Mouse (Mus musculus): ENCODE measurements around the gene Nav2.

The Nav2 gene

DNA sequence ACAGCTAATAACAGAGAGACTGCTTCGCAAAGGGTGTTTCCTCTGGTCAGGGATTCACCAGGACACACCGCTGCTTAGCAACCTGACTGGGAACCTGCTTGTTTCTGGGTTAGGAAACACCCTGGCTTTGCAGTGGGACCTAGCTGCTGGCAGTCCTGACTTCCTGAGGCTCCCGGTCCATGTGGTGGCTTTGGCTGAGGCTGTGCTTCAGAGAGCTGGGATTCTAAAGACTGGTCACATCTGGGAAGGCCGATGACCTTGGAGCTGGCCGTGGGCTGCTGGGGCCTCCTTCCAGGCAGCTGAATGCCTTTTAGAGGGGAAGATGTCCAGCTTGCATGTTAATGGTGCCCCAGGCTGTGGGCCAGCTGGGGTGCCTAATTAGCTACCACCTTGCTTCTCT, 615.2 kb downstream of the Nav2 start:
- DNase-seq (ENCODE audit: extremely low read depth, insufficient read length, low spot score), result no peak

DNA sequence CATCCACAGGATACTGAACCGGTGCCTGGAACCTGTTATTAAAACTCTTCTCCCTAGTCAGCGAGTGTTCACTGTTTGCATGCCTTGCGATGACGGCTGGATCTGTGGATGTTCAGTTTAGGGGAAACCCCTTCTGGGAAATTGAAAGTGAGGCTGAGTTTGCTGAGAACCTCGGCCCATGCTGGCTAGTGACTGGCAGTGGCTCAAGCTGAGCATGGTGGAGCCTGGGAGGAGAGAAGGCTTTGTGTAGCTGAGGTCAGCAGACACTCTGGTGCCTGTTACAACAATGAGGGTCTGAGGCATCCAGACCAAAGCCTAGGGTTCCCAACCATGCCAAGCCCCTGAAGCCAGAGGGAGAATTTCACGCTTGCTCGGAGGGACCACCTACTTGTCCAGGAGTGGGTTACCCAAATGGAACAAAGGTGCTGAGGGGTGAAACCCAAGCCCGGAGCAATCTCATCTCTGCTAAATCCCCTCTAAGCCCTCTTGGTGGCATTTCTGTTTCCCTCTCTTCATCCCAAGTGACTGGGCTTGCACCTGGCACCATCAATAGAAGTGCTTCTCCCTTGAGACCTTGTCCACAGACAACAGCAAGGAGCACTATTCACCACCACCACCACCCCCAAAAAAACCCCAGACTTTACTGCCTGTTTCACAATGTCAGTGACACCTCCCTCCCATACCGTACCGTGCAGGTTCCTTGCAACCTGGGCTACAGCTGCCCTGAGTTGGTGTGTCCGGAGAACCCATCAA, 617.0 kb downstream of the Nav2 start:
- no peak for DNase-seq (ENCODE audit: extremely low read depth, insufficient read length, low spot score)

DNA sequence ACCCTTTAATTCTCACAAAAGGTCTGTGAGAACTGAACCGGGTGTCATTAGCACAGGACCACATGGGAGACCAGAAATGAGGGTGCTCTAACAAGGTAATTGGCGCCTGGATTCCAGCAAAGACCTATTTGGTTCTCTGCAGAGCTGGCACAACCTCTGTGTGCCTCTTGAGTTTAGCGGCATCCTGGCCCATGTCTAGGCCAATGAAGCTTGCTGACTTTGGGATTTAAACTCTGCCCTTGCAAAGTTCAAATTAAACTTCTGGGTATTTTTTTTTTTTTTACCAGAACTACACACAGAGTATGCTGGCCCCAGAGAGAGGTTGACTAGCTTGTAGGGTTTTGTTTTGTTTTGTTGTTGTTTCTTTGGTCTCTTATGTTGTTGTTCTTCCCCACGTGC, 617.6 kb downstream of the Nav2 start:
- DNase-seq (ENCODE audit: extremely low read depth, insufficient read length, low spot score), result no peak

DNA sequence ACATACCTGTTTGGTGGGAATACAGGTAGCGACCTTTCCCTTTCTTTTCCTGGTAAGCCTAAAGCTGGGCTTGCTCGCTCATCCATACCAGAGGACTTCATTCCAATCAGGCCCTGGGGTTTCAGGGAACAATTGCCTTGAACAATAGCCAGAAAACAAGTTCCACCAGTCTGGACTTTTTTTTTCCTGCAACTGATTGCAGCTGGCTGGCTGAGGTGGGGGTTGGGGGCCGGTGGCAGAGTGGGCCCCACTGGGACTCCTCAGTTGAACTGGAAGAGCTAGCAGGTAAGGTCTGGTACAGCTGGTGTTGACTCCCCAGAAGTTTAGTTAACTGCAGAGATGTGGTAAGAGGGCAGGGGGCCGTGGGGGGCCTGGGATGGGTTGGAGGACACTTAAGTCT, 619.0 kb downstream of the Nav2 start:
- no peak for DNase-seq (ENCODE audit: extremely low read depth, insufficient read length, low spot score)

DNA sequence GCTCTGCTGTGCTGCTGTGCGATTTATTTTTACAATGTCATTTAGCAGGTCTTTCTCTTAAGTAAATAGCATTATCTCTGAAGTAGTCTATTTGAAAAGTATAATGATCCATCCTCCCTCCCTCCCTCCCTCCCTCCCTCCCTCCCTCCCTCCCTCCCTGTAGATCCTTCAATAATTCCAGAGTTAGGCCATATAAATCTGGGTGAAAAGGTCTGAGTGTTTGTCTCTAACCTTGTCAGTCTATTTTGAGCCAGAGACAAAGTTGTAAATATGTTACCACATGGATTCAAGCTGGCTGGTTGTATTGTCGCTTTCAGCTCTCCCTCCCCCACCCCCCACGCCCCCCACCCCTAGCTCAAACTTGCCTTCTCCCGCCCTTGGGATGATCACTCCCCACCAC, 619.4 kb downstream of the Nav2 start:
- no peak for DNase-seq (ENCODE audit: extremely low read depth, insufficient read length, low spot score)

DNA sequence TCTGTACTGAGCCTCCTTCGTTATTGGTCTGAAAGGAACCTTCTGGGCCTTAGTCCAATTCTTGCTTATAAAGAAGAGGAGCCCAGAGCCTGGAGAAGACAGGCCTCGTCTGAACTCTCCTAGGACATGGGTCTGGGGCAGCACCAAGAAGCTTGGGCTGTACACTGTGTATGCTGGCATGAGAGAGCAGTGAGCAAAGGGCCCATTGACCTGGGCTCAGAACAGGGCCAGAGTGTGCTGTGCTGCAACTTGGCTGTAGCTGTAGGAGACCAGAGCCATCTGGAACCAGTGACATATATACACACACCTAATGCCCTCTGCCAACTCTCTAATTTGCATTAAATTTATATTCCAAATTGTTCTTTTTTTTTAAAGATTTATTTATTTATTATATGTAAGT, 621.0 kb downstream of the Nav2 start:
- no peak for DNase-seq (ENCODE audit: extremely low read depth, insufficient read length, low spot score)

DNA sequence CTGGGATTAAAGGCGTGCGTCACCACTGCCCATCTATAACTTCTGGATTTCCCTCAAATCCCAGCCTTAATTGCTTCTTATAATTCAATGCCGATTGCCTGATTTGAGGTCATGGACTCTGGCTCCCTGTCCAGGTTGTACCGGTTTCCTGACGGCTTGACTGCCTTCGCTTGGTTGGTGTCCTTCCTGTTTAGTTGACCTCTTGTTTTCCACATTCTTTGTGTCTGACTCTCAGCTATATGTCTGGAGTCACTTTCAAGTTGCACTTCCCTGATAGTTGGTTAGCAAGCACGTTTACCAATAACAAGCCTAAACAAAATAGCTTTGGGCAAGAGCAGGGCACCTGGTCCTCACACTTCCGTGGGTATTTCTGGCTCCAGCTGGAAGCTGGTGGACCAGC, 625.1 kb downstream of the Nav2 start:
- no peak for DNase-seq (ENCODE audit: extremely low read depth, insufficient read length, low spot score)

DNA sequence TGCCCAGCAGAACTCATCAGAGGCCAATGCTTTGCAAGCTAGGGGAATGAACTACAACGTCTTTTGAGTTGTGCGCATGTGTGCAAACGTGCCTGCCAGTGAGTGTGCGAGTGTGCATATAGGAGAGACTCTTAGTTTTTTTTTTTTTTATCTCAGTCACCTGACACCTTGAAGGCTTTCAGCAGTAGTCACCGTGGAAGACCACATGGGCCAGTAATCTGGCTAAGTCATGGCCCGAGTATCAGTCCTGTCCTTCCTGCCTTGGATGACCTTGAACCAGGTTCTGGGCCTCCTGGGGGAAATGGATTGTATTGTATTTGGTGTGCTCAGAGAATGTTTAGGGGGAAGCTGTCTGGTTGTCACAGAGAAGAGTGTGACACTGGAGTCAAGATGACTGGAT, 625.7 kb downstream of the Nav2 start:
- no peak for DNase-seq (ENCODE audit: extremely low read depth, insufficient read length, low spot score)

DNA sequence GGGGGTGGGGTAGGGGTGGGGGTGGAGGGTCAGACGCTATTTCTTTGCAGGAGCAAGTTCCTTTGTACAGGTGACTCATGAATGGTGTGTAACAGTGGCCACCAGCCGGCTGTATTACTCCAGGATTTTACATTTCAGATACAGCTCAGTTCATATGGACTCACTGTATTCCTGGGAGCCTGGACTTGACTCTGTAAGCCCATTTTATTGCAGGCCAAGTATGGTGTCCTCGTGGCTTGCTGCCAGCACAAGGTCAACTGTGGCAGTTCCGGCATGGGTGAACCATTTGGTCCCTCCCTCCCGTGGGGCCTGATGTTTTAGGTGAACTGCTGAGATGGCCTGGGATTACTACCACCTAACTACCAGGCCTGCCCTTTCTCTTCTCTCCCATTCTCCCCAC, 629.8 kb downstream of the Nav2 start:
- DNase-seq (ENCODE audit: extremely low read depth, insufficient read length, low spot score), result no peak

DNA sequence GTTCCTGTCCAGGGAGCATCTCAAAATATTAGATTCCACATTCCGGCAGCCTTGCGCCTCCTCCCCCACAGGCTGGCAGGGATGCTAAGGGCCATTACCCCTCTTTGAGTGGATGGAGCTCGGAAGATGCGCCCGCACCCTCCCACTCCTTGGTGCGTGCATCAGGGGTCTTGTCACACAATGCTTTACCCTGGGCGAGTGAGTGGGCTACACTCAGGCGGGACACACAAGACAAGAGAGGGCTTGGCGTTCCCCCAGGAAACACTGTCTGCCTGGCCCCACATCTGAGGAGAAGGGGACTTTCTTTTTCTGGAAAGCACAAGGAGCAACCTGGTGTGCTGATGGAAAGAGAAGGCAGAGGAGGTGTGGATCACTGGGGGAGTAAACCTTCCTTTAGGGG, 631.7 kb downstream of the Nav2 start:
- DNase-seq (ENCODE audit: extremely low read depth, insufficient read length, low spot score), result no peak

DNA sequence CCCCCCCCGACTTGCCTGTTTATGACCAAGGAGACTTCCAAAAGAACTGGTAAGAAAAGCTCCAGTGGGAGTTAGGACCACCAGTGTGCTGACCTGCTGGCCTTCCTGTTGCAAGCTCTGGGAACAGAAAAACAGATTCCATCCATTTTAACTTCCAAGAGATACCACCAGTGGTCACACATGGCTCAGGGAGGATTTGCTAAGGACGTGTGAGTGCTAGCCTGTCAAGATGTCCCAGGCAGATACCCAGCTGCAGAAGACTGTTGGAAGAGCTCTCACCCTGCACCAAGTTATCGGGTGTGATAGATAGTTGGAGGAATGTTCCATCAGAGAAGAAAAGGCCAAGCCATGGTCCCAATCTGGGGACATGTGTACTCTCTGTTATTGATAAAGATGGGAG, 633.6 kb downstream of the Nav2 start:
- no peak for DNase-seq (ENCODE audit: extremely low read depth, insufficient read length, low spot score)

DNA sequence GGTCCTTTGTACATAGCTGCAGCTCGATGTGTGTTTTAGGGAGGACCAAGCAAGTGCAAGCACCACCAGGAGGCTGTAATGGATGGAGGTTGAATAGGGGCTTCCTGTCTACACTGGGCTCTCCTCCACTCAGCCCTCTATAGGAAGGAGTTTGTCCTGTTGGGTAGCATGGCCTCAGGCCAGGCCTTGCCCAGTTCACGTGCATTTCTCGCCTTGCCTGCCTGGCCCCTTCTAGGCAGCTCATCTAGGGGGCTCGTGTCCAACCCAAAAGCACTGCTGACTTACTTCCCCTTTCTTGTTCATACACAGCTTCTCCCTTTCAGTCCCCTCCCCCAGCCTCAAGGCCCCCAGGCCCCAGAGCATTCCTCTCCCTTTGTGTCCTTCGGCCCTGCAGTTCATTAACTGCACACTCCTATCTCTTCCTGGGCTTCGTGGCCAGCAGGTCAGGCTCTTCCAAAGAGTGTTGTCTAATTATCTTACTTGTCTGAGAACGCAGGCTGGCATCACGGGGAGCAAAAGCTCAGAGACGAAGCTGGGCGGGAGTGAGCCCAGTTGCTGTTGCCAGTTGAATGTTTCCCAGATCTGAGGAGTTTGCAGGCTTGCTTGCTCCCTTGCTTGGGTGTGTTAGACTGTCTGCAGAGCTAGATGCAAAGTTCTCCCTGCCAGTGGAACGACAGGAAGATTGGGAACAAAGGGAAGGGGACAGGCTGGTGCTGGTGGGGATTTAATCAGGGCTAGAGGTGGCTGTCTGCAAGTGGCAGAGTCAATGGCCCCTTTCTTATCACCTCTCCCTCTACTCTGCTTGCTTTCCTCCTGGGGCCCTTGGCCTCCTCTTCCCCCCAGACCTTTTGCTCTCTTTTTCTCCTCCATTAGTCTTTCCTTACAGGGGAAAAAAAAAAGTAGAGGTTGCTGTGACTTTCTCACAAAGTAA, 636.5 kb downstream of the Nav2 start:
- no peak for DNase-seq (ENCODE audit: extremely low read depth, insufficient read length, low spot score)

DNA sequence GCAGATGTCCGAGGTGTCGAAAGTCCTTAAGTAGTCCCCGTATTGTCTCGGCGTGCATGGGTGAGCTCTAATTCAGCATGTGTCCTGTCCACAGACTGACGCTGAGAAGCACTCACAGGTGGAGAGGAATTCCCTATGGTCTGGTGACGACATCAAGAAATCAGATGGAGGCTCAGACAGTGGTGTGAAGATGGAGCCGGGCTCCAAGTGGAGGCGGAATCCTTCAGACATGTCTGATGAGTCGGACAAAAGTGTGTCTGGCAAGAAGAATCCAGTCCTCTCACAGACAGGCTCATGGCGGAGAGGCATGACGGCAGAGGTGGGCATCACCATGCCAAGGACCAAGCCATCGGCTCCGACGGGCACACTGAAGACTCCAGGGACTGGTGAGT, 637.2 kb downstream of the Nav2 start:
- DNase-seq (ENCODE audit: extremely low read depth, insufficient read length, low spot score), result no peak

DNA sequence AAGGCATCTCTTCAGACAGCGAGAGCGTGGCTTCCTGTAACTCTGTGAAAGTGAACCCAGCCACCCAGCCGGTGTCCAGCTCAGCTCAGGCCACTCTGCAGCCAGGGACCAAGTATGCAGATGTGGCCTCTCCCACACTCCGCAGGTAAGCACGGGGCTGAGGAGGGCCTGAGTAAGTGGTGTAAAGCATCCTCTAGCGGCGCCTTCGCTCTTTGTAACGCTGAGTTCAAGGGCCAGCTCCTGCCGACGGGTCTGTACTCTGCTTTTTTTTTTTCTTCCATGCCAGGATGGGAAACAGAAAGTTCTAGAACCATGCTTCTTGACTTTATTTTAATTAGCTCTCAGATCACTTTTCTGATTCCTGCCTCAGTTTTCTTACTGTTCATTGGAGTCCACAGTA, 639.9 kb downstream of the Nav2 start:
- no peak for DNase-seq (ENCODE audit: extremely low read depth, insufficient read length, low spot score)

DNA sequence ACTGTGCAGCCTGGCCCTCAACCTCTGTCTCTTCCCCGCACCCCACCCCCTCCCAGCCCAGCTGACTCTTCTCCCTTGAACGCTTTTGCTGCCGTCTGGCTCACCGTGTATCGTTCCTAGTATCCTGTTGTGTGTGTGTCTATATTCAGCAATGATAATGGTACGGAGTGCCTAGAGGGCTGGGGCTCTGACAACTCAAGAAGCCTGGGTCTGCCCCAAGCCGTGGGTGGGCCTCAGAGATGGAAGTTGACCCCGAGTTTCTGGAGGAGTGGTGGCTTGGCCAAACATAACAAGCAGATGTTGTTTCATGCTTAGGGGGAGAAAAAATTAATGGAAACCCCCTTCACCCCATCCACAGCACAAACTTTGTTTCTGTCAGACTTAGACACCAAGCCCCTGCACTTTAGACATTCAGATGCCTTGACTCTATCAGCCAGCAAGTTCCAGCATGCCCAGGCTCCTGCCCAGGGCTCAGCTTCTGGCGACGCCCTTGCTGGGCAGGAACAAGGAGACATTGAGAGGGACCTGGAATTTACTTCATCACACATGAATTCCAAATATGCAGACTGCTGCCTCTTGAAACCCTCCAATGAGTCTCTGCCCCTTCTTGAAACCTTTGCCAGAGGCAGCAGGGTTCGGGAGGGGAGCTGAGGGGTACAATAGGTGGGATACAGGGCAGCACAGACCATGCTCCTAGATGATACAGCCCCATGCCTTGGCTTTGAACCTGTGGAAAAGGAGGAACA, 644.9 kb downstream of the Nav2 start:
- no peak for DNase-seq (ENCODE audit: extremely low read depth, insufficient read length, low spot score)

DNA sequence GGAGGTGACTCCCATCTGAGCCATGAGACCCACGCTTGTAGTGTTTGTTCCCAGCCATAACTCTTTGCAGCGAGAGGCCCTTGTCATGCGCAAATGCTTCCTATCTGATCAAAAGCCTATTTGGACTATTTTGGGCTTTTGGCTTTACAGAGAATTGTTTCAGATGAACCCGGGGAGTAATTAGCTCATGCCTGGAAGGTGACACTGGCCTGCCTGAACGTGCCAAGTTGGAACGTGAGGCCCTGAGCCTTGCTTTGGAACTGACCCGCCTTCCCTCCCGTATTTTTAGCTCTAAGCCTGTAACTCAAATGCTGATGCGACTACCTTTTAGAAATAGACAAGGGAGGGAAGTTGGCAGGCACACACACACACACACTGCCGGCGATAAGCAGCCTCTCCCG, 649.7 kb downstream of the Nav2 start:
- DNase-seq (ENCODE audit: extremely low read depth, insufficient read length, low spot score), result no peak

DNA sequence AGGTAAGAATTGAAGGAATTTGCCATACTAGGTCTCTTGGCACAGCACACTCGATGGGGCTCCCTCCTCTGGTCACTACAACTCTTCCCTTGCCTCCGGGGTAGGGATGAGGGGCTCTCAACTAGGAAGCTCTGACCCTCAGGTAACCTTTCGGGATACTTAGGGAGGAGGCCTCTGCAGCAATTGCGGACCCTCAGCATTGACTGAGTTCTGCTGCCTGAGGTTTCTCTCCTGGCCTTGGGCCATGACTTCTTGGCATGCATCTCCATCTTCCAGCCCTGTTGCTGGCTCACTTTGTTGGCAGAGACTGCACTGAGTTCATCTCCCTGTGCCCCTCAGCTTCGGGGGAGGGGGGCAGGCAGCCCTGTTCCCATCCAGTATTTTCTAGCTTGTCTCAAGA, 650.4 kb downstream of the Nav2 start:
- no peak for DNase-seq (ENCODE audit: extremely low read depth, insufficient read length, low spot score)

DNA sequence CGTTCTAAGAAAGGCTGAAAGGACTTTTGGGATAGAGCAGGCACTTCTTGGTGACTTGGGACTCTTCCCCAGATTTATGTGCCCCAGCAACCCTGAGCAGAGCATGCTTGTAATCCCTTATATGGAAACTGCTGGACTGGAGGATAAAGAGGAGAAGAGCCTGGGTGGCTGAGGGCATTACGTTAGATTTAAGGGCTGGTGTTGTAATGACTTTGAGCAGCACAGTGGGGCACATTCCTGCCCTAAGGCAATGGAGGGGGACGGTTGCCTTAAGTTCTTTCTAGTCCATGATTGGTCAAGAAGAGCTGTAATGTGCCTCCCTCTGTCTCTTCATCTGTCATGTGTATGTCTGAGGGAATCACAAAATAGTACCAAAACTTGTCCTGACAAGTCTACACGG, 651.5 kb downstream of the Nav2 start:
- no peak for DNase-seq (ENCODE audit: extremely low read depth, insufficient read length, low spot score)

DNA sequence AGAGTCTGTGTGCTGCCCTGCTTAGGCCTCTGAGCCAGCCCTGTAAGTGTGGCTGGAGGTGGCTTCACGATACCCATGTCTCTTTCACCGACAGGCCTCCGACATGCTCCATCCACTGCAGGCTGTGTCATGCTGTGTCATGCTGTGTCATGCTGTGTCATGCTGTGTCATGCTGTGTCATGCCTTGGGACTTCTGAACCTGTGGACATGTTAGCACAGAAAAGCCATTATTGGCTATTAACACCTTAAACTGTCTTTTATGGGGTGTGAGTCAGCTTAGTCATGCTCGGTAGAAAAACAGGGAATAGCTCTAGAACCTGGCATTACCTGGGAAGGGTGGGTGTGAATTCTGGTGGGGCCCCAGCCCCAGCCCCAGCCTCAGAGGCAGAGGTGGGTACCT, 653.9 kb downstream of the Nav2 start:
- no peak for DNase-seq (ENCODE audit: extremely low read depth, insufficient read length, low spot score)

DNA sequence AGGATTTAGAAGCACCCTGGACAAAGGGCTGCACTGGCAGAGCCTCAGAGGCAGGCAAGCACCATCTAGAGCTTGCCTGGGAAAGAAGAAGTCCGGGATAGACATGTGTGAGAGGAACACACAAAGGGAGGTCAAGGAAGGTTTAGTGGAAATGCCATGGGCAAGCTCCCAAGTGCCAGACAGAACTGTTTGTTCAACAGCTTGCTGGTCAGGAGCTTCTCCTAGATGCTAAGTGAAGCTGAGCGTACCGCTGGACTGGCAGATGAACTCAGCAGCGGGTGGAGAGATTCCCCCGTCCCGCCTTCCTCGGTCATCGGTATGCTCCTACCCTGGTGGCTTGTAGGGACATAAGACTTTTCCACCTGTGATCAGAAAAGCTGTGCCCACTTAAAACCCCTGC, 654.3 kb downstream of the Nav2 start:
- no peak for DNase-seq (ENCODE audit: extremely low read depth, insufficient read length, low spot score)

DNA sequence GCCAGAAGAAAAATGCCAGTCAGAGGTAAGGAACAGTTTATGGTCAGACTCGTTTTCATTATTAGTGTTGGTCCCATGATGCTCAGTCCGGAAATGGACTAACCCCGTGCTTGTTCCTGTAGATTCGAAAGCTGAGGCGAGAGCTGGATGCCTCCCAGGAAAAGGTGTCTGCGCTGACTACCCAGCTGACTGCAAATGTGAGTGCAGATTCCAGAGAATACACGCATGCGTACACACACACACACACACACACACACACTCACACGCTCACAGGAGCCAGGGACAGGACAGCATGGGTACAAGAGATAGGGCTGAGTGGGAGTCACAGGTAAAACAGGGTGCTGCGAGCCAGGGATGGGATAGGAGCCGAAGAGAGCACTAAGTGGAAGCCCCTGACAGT, 656.6 kb downstream of the Nav2 start:
- no peak for DNase-seq (ENCODE audit: extremely low read depth, insufficient read length, low spot score)

DNA sequence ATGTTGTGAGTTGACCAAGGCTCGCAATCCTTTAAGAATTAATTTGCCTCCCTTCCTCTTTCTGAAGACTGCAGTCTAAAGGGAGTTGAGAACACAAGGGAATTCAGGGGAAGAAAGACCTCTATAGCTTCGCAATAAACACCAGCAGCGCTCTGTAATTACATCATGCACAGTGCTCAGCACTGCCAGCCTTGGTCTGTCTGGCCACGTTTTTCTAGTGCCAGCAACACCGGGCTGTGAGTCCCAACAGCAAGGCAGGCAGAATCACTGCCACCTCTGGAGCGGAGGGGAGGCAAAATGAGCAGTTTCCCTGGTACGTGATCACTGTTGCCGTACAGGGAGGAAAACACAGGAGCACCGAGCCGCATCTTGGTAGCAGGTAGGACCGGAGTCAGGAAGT, 657.3 kb downstream of the Nav2 start:
- no peak for DNase-seq (ENCODE audit: extremely low read depth, insufficient read length, low spot score)
